ENCODE assay signal across 15 mouse cellular contexts in genomic region chr3:38361411-38361810, GRCm38 (mm10).
"Had no signal": no experiment of that assay in that cellular context is flagged by ENCODE, and none has a peak within 500 bp of the region (broad histone marks: within the 10 kb centered on the region; RNA-seq: fewer than 3 reads in every experiment).

No protein-coding gene starts in this region.

- H3K9ac ChIP-seq: liver, postnatal 0 days; lung, embryonic 15.5 days; midbrain, embryonic 12.5 days; neural tube, embryonic 12.5 days; stomach, embryonic 15.5 days had no signal

- H3K27ac ChIP-seq: macrophage; neural tube, embryonic 12.5 days; stomach, postnatal 0 days had no signal

- H3K27me3 ChIP-seq: lung, embryonic 15.5 days; megakaryocyte, embryonic 14.5 days; midbrain, embryonic 12.5 days; neural tube, embryonic 12.5 days; stomach, embryonic 15.5 days had no signal

- H3K4me2 ChIP-seq: lung, embryonic 15.5 days; midbrain, embryonic 12.5 days; neural tube, embryonic 12.5 days; stomach, embryonic 15.5 days had no signal

- DNase-seq: liver, postnatal 0 days; lung, adult 2 months; lung, postnatal 36 days; midbrain, embryonic 14.5 days; right cerebral cortex, postnatal 14 days; thymus, postnatal 14 days; thymus, postnatal 36 days had no signal

- ATAC-seq: liver, postnatal 0 days; midbrain, embryonic 16.5 days had no signal

- H3K9me3 ChIP-seq: lung, embryonic 15.5 days; megakaryocyte, embryonic 14.5 days; midbrain, embryonic 12.5 days; neural tube, embryonic 12.5 days; stomach, embryonic 15.5 days had no signal

- H3K36me3 ChIP-seq: lung, embryonic 15.5 days; midbrain, embryonic 12.5 days; neural tube, embryonic 12.5 days; stomach, embryonic 15.5 days had no signal

- H3K4me1 ChIP-seq: megakaryocyte, embryonic 14.5 days; neural tube, embryonic 12.5 days; stomach, embryonic 15.5 days had no signal

- H3K4me3 ChIP-seq: lung, embryonic 15.5 days; megakaryocyte, embryonic 14.5 days; midbrain, embryonic 12.5 days; neural tube, embryonic 12.5 days; stomach, embryonic 15.5 days had no signal
